Mouse (Mus musculus) heart, postnatal 0 days (tissue): ENCODE results near the gene Eva1a.

Source experiments
- CTCF ChIP-seq: IDR thresholded peaks from 2 replicates; pipeline ENCODE4 v1.5.1; 2016; ENCODE audit warnings: antibody characterized with exemption, control low read depth, low read depth
- EP300 ChIP-seq: IDR thresholded peaks from 2 replicates; pipeline ENCODE4 v1.6.1; 2016; ENCODE audit warnings: antibody characterized with exemption, low read depth

DNA sequence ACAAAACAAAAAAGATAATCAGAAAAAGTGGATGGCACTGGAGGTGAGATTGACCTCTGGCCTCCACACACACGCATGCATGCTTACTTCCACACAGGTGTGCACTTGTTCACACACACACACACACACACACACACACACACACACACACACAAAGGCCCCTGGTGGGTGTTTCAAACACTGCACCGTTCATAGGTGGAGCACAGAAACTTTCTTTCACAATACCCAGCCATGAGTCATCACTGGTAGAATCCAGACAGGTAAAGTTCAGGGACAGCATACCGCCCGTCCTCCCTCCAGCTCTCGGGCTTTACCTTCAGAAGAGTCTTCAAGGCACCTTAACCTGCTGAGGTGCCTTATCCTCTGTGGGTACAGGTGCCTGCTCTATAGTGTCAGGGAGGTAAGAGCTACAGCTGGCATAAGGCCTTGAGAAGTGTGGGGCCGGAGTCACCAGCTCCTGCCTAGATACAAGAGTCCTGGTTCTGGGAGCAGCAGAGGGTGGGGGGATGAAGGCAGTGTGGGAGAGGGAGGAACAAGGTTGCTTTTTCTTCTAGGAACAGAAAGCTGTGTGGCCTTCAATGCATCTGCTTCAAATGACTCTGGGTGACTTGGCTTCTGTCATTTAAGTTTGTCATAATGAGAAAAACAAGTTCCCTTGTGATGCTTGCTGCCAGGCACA is 11.3 kb downstream of the Eva1a start:
- TF ChIP-seq CTCF: no peak
- no peak for TF ChIP-seq EP300
